Mouse (Mus musculus) kidney, postnatal 0 days (tissue): ENCODE results near the gene Fmnl3. TPM values are rescaled to one million over a fixed set of nuclear protein-coding genes. Genes with fewer than 3 reads are reported as not detected.
A peak's percentile ranks its signal among the peaks of the same experiment; 100 is the strongest.

Experiments used
- ATAC-seq: fragments of 200-750 bp; cut with Nextera tagmentation; replicated peaks from 2 replicates; pipeline ENCODE4 v1.8.0; 2017; ENCODE audit warnings: low read depth, moderate number of reproducible peaks, moderate TSS enrichment, moderate library complexity; ENCODE audit not compliant: low FRiP score
- DNase-seq: peaks from one replicate; pipeline ENCODE4 v3.0.0-alpha.2; 2016; ENCODE audit warnings: low spot score
- H3K27ac ChIP-seq: fragments of 300-500 bp; sonication (generic); 2 replicates; pipeline ENCODE4 v1.5.1; 2014; ENCODE audit warnings: mild to moderate bottlenecking
- H3K27me3 ChIP-seq: fragments of 300-500 bp; sonication (generic); 2 replicates; pipeline ENCODE4 v1.6.1; 2014; ENCODE audit warnings: low read length, mixed read lengths; ENCODE audit not compliant: insufficient read depth
- H3K36me3 ChIP-seq: fragments of 300-500 bp; sonication (generic); 2 replicates; pipeline ENCODE4 v1.6.1; 2014; ENCODE audit warnings: low read length, mixed read lengths; ENCODE audit not compliant: insufficient read depth
- H3K4me1 ChIP-seq: fragments of 300-500 bp; sonication (generic); replicated peaks from 2 replicates; pipeline ENCODE4 v1.6.1; 2014; ENCODE audit warnings: antibody characterized with exemption, low read length, mixed read lengths; ENCODE audit not compliant: insufficient read depth
- H3K4me2 ChIP-seq: fragments of 300-500 bp; sonication (generic); 2 replicates; pipeline ENCODE4 v1.6.1; 2014; ENCODE audit warnings: mild to moderate bottlenecking, low read length, moderate library complexity, mixed read lengths
- H3K4me3 ChIP-seq: fragments of 300-500 bp; sonication (generic); replicated peaks from 2 replicates; pipeline ENCODE4 v1.5.1; 2014; ENCODE audit warnings: low read depth, low read length
- H3K9ac ChIP-seq: fragments of 300-500 bp; sonication (generic); 2 replicates; pipeline ENCODE4 v1.6.1; 2014; ENCODE audit warnings: low read depth, low read length
- H3K9me3 ChIP-seq: fragments of 300-500 bp; sonication (generic); replicated peaks from 2 replicates; pipeline ENCODE4 v1.6.1; 2016; ENCODE audit warnings: low read length, inconsistent platforms, mixed read lengths
- CTCF ChIP-seq: IDR thresholded peaks from 2 replicates; pipeline ENCODE4 v1.5.1; 2016; ENCODE audit warnings: antibody characterized with exemption, low read depth, mild to moderate bottlenecking, moderate library complexity
- WGBS: fragments of 180-500 bp; shearing (Covaris S2); extraction: QIAGEN DNeasy Blood & Tissue Kit; methylation state at CpG from one replicate; pipeline ENCODE4 v1.1.7; 2014; 5-methylcytosine and 5-hydroxymethylcytosine counted together
- polyA plus RNA-seq: library from polyadenylated mRNA; unstranded; fragments of >200 nt; fragmentation: Nextera tagmentation; extraction: Ambion mirVana; gene quantifications from 2 replicates; pipeline ENCODE4 v1.2.1, GENCODE M21; 2015

Fmnl3 gene
- polyA plus RNA-seq, 1 experiment from 2014 or later: 31.6 TPM

DNA sequence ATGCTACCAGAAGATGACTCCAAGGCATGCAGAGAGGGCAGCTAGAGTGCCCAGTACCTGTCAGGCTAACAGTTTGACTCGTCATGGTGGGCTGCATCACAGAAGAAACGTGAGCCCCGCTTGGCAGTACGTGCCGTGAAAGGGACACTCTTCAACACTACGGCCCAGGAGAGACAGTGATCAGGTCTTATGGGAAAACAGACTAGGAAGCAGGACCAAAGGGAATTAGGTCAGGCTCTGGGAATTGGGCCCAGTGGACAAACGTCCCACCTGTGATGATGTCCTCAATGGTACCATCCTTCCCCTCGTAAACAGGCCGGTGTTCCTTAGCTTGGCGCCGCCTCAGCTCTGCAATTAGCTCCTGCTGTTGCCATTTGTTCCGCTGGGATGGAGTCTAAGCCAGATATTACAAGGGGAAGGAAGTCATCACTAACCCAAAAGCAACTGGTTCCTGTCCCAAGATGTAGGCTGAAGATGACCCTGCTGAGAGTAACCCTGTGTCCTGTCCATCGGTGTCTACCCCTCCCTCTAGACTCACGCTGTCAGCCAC, 51.3 kb downstream of the Fmnl3 start:
- H3K4me2 ChIP-seq: no peak overlapping the region
- H3K9ac ChIP-seq: no peak overlapping the region
- H3K36me3 ChIP-seq: peaks cover 70% of the 10 kb centered on the region
- peak overlapping the region; percentile 74 for H3K27ac ChIP-seq
- no peaks in the 10 kb centered on the region for H3K9me3 ChIP-seq
- H3K4me3 ChIP-seq: no peak overlapping the region
- no peak for DNase-seq
- WGBS: 54% methylated on average over 14 of the region's 14 CpGs
- H3K4me1 ChIP-seq: peaks cover 5% of the 10 kb centered on the region; the same call in 1 of the 2 replicates
- TF ChIP-seq CTCF: no peak
- no peaks in the 10 kb centered on the region for H3K27me3 ChIP-seq
- ATAC-seq: no peak

DNA sequence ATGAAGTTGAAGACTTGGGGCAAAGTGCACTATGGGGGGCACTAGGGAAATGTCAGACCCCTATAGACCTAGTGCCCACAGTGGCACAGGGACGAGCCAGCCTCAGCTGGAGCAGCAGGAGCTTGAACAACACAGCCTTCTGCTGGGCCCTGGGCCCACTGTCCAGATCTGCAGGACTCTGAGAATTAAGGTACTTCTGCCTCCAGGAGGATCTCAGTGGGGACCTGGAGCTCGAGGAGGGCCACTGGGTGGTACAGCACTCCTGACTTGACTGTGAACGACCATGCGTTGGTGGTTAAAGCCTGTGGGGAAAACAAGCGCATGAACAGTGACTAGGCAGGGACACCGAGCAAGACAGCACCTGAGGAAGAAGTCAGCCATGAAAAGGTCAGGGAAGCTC, 52.2 kb downstream of the Fmnl3 start:
- Histone ChIP-seq H3K4me1 (peaks cover 5% of the 10 kb centered on the region; the same call in 1 of the 2 replicates), H3K36me3 (peaks cover 62% of the 10 kb centered on the region), H3K9ac (no peak overlapping the region), H3K4me3 (no peak overlapping the region), H3K27ac (peak overlapping the region; percentile 74), H3K9me3 (no peaks in the 10 kb centered on the region), H3K27me3 (no peaks in the 10 kb centered on the region), H3K4me2 (no peak overlapping the region)
- DNase-seq (no peak), ATAC-seq (no peak)
- WGBS: 73% methylated on average over 6 of the region's 6 CpGs
- TF ChIP-seq CTCF: no peak

DNA sequence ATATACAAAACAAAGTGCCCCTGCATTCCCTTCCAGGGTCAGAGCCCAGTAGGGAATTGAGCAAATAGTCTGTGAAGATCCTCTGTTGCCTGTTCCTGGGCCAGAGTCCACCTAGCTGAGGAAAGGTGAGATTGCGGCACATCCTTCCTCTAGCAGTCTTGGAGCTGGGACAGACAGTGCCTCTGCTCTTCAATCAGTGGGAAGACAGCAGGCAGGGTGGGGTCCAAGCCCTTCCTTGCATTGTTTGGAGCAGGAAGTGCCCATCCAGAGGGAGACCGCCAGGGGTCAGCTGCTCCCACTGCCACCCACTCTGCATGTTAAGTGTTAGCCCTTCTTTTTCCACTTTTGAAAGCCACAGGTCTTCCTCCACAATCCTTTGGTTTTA, 53.0 kb downstream of the Fmnl3 start:
- Histone ChIP-seq H3K36me3 (peaks cover 63% of the 10 kb centered on the region), H3K27ac (peak overlapping the region; percentile 74), H3K4me1 (peaks cover 5% of the 10 kb centered on the region; the same call in 1 of the 2 replicates), H3K4me3 (no peak overlapping the region), H3K4me2 (no peak overlapping the region), H3K9ac (no peak overlapping the region), H3K27me3 (no peaks in the 10 kb centered on the region), H3K9me3 (no peaks in the 10 kb centered on the region)
- ATAC-seq: no peak
- peak; percentile 42; the same call in 1 of the 2 replicates for TF ChIP-seq CTCF
- 72% methylated on average over 2 of the region's 2 CpGs for WGBS
- peak; percentile 61 for DNase-seq

DNA sequence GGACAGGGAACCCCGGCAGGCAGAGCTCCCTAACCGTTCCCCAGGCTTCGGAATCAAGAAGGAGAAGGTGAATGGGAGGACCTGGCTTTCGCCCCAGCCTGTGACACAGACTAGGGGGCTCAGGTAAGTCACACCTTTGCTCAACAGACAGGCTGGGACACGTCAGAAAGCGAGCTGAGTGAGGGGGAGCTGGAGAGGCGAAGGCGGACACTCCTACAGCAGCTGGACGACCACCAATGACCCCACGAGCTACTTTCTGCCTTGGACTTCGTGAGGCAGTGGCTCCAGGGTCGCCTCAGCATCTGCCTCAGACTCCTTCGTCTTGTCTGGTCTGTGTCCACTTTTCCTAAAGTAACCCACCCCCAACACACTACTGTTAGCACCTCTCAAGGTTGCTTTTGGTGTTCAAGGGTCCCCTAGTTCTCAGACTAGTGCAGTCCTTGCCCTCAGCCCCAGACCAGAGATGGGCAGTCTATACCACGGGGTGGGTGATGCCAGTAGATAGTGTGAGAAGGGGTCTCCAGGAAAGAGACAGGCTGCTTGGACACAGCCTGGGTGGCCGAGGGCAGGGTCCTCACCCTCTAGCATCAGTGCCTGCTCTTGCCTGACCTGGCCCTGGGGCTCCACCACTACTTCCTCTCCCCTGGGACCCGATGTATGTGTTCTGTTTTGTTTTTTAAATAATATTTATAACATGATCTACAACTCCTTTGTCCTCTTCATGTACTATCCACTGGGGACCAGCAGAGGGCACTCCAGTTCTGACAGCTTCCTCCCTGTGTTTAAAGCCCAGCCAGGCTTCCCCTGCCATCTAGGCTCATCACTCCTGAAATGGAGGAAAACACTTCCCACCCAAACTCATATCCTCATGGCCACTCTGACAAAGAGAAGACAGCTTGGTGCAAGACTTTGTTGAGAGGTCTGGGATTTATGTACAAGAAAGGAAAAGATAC, 53.7 kb downstream of the Fmnl3 start:
- Histone ChIP-seq H3K4me2 (no peak overlapping the region), H3K36me3 (peaks cover 56% of the 10 kb centered on the region), H3K9ac (no peak overlapping the region), H3K9me3 (no peaks in the 10 kb centered on the region), H3K27ac (peak overlapping the region; percentile 74), H3K4me3 (no peak overlapping the region), H3K27me3 (no peaks in the 10 kb centered on the region), H3K4me1 (peaks cover 5% of the 10 kb centered on the region; the same call in 1 of the 2 replicates)
- peak; percentile 94 for TF ChIP-seq CTCF
- WGBS: 57% methylated on average over 16 of the region's 16 CpGs
- peak; percentile 19; the same call in 1 of the 2 replicates for ATAC-seq
- peak; percentile 92 for DNase-seq

DNA sequence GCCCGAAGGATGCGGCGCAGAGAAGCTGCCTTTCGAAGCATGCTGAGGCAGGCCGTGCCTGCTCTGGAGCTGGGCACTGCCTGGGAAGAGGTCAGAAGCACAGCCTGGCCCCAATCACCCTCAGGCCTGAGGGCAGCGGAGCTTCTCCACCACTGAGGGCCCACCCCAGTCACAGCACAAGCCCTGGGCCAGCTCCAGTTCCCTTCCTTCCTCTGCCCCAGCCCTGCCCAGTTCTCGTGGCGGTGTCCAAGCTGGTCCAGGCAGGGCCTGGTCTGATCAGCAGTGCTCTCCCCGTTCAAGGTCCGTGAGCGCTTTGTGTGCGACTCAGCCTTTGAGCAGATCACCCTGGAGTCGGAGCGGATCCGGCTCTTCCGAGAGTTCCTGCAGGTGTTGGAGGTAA, 55.4 kb downstream of the Fmnl3 start:
- Histone ChIP-seq H3K27me3 (no peaks in the 10 kb centered on the region), H3K4me1 (no peaks in the 10 kb centered on the region; the same call in 1 of the 2 replicates), H3K9ac (no peak overlapping the region), H3K4me2 (no peak overlapping the region), H3K9me3 (no peaks in the 10 kb centered on the region), H3K4me3 (no peak overlapping the region), H3K36me3 (peaks cover 51% of the 10 kb centered on the region), H3K27ac (no peak overlapping the region; the same call in 1 of the 2 replicates)
- 80% methylated on average over 16 of the region's 16 CpGs for WGBS
- TF ChIP-seq CTCF: no peak
- DNase-seq: no peak
- no peak; the same call in 1 of the 2 replicates for ATAC-seq

DNA sequence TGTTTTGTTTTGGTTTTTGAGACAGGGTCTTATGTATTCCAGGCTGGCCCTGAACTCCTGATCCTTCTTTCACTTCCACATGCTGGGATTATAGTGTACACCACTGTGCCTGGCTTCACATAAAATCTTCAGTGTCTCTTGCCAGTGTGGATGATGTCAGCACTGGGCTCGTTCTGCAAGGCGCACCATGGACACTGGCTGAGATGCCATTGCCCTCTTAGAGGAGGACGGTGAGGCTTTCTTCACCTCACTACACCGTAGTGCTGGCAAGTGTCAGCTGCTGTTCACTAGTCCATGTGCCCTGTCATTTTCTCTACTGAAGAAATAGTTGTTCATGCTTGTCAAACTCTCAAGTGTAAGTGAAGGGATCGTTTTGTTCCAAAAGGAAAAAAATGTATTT, 59.7 kb downstream of the Fmnl3 start:
- Histone ChIP-seq H3K9ac (no peak overlapping the region), H3K4me2 (no peak overlapping the region), H3K4me1 (no peaks in the 10 kb centered on the region), H3K9me3 (no peaks in the 10 kb centered on the region), H3K27ac (no peak overlapping the region), H3K27me3 (no peaks in the 10 kb centered on the region), H3K4me3 (no peak overlapping the region), H3K36me3 (peaks cover 56% of the 10 kb centered on the region)
- no peak for TF ChIP-seq CTCF
- WGBS: 89% methylated on average over 5 of the region's 5 CpGs
- DNase-seq (no peak), ATAC-seq (no peak)
